Mouse (Mus musculus): ENCODE measurements at regions not wholly inside any gene's neighbourhood (a gene's known extent, or its start where the extent isn't known, plus 50 kb on each side); places are given as distances from the start of the nearest gene placed in this dataset.

- TF ChIP-seq POLR2AphosphoS2 (IDR thresholded peaks at IDR 0.05; ENCODE audit: insufficient read length, low read depth): no peak
- TF ChIP-seq POLR2A (IDR thresholded peaks at IDR 0.05; ENCODE audit: insufficient read length, low read depth): no peak
- TF ChIP-seq E2F4 (IDR thresholded peaks at IDR 0.05; ENCODE audit: insufficient read depth): no peak
Measured at GRCm38 (mm10) chr7:136341599-136342210, 552.7 kb upstream of the Mgmt start.

Measured in myocyte (in vitro differentiated cells).